Mouse (Mus musculus) lung, postnatal 0 days (tissue): ENCODE measurements around the gene Ccdc60.

Experiments
- CTCF ChIP-seq: IDR thresholded peaks from 2 replicates; pipeline ENCODE4 v1.5.1; 2016; ENCODE audit warnings: antibody characterized with exemption, mild to moderate bottlenecking
- EP300 ChIP-seq: IDR thresholded peaks from 2 replicates; pipeline ENCODE4 v1.6.1; 2016; ENCODE audit warnings: antibody characterized with exemption, mild to moderate bottlenecking, control low read depth

GRCm38 (mm10) chr5:116084231-116084630, 204.6 kb downstream of the Ccdc60 start:
- TF ChIP-seq CTCF: no peak
- no peak for TF ChIP-seq EP300
